Mouse (Mus musculus): ENCODE results near the gene Tspan10.

Gene Tspan10

GRCm38 (mm10) chr11:120492024-120492877, 49.8 kb downstream of the Tspan10 start:
- peak; percentile 61 for DNase-seq (ENCODE audit: low read depth, low spot score)

GRCm38 (mm10) chr11:120492878-120493203, 50.4 kb downstream of the Tspan10 start:
- DNase-seq (ENCODE audit: low read depth, low spot score), result no peak

GRCm38 (mm10) chr11:120493351-120493750, 50.9 kb downstream of the Tspan10 start:
- DNase-seq (ENCODE audit: low read depth, low spot score), result no peak

- no peak for DNase-seq (ENCODE audit: low read depth, low spot score)
Measured at GRCm38 (mm10) chr11:120493911-120494310, 51.5 kb downstream of the Tspan10 start.
